Mouse (Mus musculus) megakaryocyte-erythroid progenitor cell, adult 5-6 weeks (primary cell): ENCODE measurements around the gene Kcnma1. TPM values are rescaled to one million over a fixed set of nuclear protein-coding genes. Genes with fewer than 3 reads are reported as not detected.

ENCODE experiments used
- ATAC-seq: replicated peaks from 2 replicates; pipeline ENCODE4 v1.8.0; 2016; ENCODE audit warnings: mild to moderate bottlenecking, inconsistent platforms; ENCODE audit not compliant: severe bottlenecking, poor library complexity, low FRiP score, low TSS enrichment
- total RNA-seq, 2 experiments: library from RNA; stranded (forward) in 1 of 2; stranded (reverse) in 1 of 2; fragments of 200-1000, 215-1000 nt in 1 of 2; fragments of >200 nt in 1 of 2; fragmentation: Nextera tagmentation in 1 of 2; gene quantifications; 2 replicates each; pipeline ENCODE4 v1.2.3; 2014 to 2017

Gene Kcnma1
- total RNA-seq, 2 experiments from 2014 or later: not detected

- no peak for ATAC-seq
Observed at GRCm38 (mm10) chr14:23244446-23244845, 769.8 kb downstream of the Kcnma1 start.

DNA sequence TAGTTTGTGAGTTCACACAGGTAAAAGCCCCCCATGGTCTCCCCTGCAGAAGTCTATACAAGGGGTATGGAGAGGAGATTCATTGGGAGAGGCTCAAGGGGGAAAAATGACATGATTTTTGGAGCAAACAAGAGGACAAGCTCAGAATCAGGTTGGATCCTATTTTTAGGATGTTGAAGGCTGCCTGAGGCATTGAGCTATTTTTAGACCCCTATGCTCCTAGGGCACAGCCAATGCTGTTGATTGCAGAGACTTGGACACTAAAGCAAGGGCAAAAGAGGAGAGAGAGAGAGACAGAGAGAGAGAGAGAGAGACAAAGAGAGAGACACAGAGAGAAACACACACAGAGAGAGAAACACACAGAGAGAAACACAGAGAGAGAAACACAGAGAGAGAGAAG lies 770.4 kb downstream of the Kcnma1 start:
- no peak for ATAC-seq

Other genes starting within 250 kb of the Kcnma1 start
- gene Dlg5, start 231.4 kb upstream of the Kcnma1 start, total RNA-seq (2014; fragmentation: Nextera tagmentation): 0.46 TPM in 1 of 2 replicates, not detected in the other
- gene Dlg5, start 231.4 kb upstream of the Kcnma1 start, total RNA-seq (2017): not detected in 2 replicates